Mouse (Mus musculus): Measurements from ENCODE around the gene Iqschfp. TPM values are rescaled to one million over a fixed set of nuclear protein-coding genes. Genes with fewer than 3 reads are reported as not detected.

Gene Iqschfp
- total RNA-seq, 2 experiments from 2014 or later, result 29.4 to 29.8 TPM

- DNase-seq (ENCODE audit: low spot score in 2 of 2), result no peak
Measured at GRCm38 (mm10) chr3:68196933-68197332, 304.9 kb downstream of the Iqschfp start.

DNA sequence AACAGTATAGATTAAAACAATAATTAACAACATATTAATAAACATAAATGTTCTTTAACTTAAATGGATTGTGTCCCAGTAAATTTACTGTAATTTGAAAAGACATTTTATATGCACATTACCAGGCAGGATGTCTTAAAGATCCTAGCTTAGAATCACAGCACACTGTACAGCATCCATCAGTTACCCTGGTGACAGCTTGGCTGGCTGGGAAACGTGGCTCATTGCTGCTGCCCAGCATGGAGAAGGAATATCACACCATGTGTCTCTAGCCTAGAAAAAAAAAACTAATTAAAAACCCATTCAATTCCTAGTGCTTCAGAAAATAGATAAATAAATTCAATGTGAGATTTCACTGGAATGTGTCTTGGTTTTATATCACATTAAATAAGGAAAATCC, 309.2 kb downstream of the Iqschfp start:
- peak; percentile 38 to 47 for DNase-seq (ENCODE audit: low spot score in 2 of 2)

DNA sequence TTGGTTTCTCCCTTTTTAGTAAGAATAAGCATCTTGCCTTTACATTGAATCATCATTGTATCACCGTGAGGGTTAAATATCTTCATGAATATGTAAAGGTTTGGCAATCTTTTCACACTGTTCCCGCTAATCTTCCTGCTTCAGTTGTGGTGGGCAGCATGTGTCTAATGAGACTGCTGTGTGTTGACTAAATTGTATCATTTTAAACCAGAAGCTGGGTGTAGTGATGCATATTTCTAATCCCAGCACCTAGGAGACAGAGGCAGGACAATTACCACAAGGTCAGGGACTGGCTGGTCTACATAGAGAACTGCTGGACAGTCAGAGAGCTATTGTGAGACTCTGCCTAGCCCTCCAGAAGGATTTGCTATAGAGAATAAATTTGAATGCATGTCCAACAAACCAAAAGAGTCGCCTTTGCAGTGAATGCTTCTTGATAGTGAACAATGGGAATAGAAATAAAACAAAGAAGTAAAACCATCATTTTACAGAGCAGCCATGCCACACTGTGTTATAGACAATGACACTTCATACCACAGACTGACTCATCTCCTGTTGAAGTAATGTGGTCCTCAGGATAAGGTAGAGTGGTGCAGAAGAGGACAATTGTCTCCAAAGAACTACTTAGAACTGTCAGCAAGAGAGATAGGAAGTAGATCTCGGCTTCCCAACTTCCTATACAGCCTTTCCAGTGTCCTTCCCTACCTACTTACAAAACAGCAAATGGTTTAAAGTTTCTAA, 310.3 kb downstream of the Iqschfp start:
- no peak for DNase-seq (ENCODE audit: low spot score in 2 of 2)

GRCm38 (mm10) chr3:68203934-68204467, 312.0 kb downstream of the Iqschfp start:
- no peak for DNase-seq (ENCODE audit: low spot score in 2 of 2)

- DNase-seq (ENCODE audit: low spot score in 2 of 2), result no peak
Measured at GRCm38 (mm10) chr3:68210422-68210821, 318.4 kb downstream of the Iqschfp start.

- no peak for DNase-seq (ENCODE audit: low spot score in 2 of 2)
Measured at GRCm38 (mm10) chr3:68221452-68221851, 329.4 kb downstream of the Iqschfp start.

- no peak for DNase-seq (ENCODE audit: low spot score in 2 of 2)
Measured at GRCm38 (mm10) chr3:68239887-68240286, 347.9 kb downstream of the Iqschfp start.

DNA sequence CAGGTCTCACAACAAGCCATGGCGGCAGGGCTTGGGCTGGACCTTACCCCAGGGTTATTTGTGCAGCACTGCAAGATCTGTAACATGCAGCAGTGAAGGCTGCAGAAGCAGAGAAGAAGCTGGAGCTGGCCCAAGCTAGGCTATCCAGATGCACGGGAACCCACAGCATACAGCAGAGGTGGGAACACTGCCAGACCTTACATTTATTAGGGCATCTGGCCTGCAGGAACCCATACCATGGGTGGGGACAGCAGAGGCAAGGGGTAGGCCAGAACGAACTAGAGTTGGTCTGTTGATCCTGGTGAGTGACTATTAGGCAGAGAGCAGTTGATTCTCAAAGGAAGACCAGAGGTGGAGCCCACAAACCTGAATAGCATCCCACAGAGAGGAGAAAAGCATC, 351.2 kb downstream of the Iqschfp start:
- no peak for DNase-seq (ENCODE audit: low spot score in 2 of 2)

DNA sequence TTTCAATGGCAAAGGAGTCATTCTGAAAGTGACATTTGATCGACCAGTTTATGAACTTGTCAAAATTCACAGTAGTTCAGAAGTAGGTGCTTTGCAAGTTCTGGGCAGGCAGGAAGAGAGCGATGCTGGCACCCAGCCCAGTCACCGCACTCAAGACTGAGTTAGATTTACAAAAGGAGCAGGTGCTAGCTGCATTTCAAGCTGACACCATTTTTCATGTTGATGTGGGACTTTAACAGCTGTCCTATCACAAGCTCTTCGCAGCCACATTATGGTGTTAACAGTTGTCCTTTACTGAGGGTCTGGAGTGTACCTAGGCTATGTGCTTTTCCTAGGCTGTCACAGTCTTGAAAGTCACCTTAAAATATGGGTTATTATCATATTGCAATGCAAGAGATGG, 354.1 kb downstream of the Iqschfp start:
- DNase-seq (ENCODE audit: low spot score in 2 of 2), result no peak

GRCm38 (mm10) chr3:68250589-68250988, 358.6 kb downstream of the Iqschfp start:
- peak; percentile 26 to 40 for DNase-seq (ENCODE audit: low spot score in 2 of 2)

DNA sequence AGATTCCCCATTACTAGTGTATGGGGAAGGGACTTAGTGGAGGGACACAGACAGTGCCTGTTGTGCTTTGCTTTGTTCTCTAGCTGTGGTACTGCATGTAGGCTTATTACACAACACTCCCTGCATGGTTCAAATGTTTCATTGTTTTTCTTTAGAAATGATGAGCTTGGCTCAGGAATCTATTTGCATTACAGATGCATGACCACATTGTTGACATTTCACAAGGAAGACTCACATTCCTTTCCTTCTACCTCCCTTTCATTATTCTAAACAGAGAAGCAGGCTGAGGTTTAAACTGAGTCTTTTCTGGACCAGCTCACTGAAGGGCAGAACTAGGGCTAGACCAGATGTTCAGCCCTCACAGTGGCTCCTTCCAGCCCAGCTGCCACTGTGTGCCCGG, 360.3 kb downstream of the Iqschfp start:
- no peak for DNase-seq (ENCODE audit: low spot score in 2 of 2)

- no peak for DNase-seq (ENCODE audit: low spot score in 2 of 2)
Measured at GRCm38 (mm10) chr3:68262304-68262703, 370.3 kb downstream of the Iqschfp start.

DNA sequence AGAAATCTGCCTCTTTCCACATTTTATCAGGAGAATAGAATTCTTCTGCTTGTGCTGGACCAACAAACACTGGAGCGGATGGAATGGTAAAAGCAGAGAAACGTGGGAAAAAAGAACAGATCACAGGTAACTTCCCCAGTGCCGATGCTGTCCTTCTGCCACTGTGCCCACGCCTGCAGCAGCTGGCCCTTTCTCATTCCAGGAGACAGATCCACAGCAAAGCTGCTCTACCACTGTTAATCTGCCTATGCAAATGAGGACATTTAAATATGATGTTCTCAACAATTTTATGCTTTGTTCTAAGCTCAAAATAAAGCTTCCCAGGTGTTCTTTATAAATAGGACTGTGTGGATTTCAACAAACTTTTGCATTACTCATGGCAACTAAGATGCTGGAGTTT, 375.9 kb downstream of the Iqschfp start:
- no peak for DNase-seq (ENCODE audit: low spot score in 2 of 2)

- DNase-seq (ENCODE audit: low spot score in 2 of 2), result no peak
Measured at GRCm38 (mm10) chr3:68269251-68269650, 377.2 kb downstream of the Iqschfp start.

- no peak for DNase-seq (ENCODE audit: low spot score in 2 of 2)
Measured at GRCm38 (mm10) chr3:68270246-68270645, 378.2 kb downstream of the Iqschfp start.

DNA sequence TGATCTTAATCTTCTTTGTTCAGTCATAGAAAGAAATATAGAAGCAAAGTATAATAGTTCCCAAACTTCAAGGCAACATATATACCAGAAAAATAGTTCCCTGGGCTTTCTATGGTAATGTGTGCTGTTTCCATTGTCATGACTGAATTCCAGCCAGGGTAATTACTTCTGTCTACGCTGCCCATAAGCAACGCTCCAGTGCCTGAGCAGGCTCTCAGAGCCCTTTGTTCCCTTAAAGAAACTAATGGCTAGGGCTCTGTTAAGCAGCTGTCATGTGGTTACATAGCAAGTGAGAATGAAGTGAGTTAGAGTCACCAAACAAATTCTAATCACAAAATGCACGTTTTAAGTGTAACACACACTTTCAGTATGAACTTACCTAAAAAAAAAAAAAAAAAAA, 379.4 kb downstream of the Iqschfp start:
- DNase-seq (ENCODE audit: low spot score in 2 of 2), result no peak

- no peak for DNase-seq (ENCODE audit: low spot score in 2 of 2)
Measured at GRCm38 (mm10) chr3:68271881-68272280, 379.8 kb downstream of the Iqschfp start.

- DNase-seq (ENCODE audit: low spot score in 2 of 2), result peak in 1 of 2 experiments; percentile 21
Measured at GRCm38 (mm10) chr3:68282844-68283594, 391.0 kb downstream of the Iqschfp start.

- peak in 1 of 2 experiments; percentile 13 for DNase-seq (ENCODE audit: low spot score in 2 of 2)
Measured at GRCm38 (mm10) chr3:68283595-68283991, 391.6 kb downstream of the Iqschfp start.

DNA sequence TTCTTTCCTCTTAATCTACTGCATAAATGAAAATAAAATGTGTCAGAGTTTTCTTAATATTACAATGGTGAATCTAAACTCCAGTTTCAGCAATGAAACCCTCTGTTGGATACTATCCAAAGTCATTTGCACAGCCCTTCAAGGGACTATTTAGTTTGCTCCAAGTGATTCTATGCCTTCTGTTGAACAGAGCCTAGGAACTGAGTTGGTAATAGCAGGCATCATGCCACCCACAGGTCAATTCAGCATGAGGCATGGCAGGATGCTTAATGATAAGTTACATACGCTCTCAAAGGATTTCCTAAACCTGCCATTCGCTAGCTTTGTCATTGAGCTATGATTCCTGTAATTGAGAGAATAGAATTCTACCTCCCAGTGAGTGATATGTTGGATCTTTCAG, 392.5 kb downstream of the Iqschfp start:
- DNase-seq (ENCODE audit: low spot score in 2 of 2), result no peak

- no peak for DNase-seq (ENCODE audit: low spot score in 2 of 2)
Measured at GRCm38 (mm10) chr3:68296752-68297151, 404.7 kb downstream of the Iqschfp start.

DNA sequence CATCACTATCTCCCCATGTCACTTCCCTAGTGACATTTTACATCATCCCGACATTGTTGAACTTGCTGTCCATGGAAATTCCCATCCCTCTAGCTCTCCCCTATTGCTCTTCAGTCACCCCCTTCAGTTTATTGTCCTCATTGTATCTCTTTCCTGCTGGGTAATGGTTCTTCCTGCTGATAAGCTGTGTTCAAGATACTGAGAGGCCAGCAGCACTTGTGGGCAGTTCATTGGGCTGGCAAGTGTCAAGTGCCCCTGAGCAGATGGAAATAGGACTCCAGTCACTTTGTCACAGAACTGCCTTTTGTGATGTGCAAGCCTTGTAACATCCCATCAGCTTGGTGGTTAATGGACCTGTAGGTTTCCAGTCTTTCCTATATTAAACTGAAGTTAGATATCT, 413.6 kb downstream of the Iqschfp start:
- DNase-seq (ENCODE audit: low spot score in 2 of 2), result no peak
